Mouse (Mus musculus): ENCODE measurements at regions not wholly inside any gene's neighbourhood (a gene's known extent, or its start where the extent isn't known, plus 50 kb on each side); places are given as distances from the start of the nearest gene placed in this dataset.

GRCm38 (mm10) chr15:51071132-51071656 is 2813.5 kb upstream of the Gm7489 start:
- Histone ChIP-seq H3K79me2 (ENCODE audit: control insufficient read depth, insufficient read depth) (no peaks in the 10 kb centered on the region), H3K4me3 (ENCODE audit: insufficient read depth, poor library complexity, severe bottlenecking) (no peak overlapping the region), H3K79me3 (ENCODE audit: low read depth) (no peaks in the 10 kb centered on the region), H3K36me3 (ENCODE audit: control insufficient read depth, insufficient read depth) (no peaks in the 10 kb centered on the region), H3ac (ENCODE audit: control insufficient read depth, insufficient read length, low read depth) (no peak overlapping the region), H3K27me3 (ENCODE audit: control insufficient read depth, insufficient read depth, insufficient read length) (no peaks in the 10 kb centered on the region)
- no peak for TF ChIP-seq MYOG (IDR thresholded peaks at IDR 0.05; ENCODE audit: control insufficient read depth, extremely low read depth, insufficient read length)
- TF ChIP-seq USF1 (IDR thresholded peaks at IDR 0.05; ENCODE audit: low read depth): no peak
- no peak for TF ChIP-seq MAX (IDR thresholded peaks at IDR 0.05)

GRCm38 (mm10) chr15:51073678-51074077 is 2811.0 kb upstream of the Gm7489 start:
- no peaks in the 10 kb centered on the region for H3K27me3 ChIP-seq (ENCODE audit: control insufficient read depth, insufficient read depth, insufficient read length)
- H3ac ChIP-seq (ENCODE audit: control insufficient read depth, insufficient read length, low read depth): no peak overlapping the region
- H3K79me3 ChIP-seq (ENCODE audit: low read depth): no peaks in the 10 kb centered on the region
- TF ChIP-seq MYOG (IDR thresholded peaks at IDR 0.05; ENCODE audit: control insufficient read depth, extremely low read depth, insufficient read length): no peak
- TF ChIP-seq FOSL1 (IDR thresholded peaks at IDR 0.05; ENCODE audit: insufficient read depth, low read length, poor library complexity, severe bottlenecking): no peak
- TF ChIP-seq MYOD1 (IDR thresholded peaks at IDR 0.05; ENCODE audit: control insufficient read depth, insufficient read length, low read depth): no peak
- TF ChIP-seq CEBPB (IDR thresholded peaks at IDR 0.05; ENCODE audit: low read depth): no peak
- no peak for TF ChIP-seq CTCF (IDR thresholded peaks at IDR 0.05; ENCODE audit: control insufficient read depth, insufficient read depth, insufficient read length)
- no peak for TF ChIP-seq USF1 (IDR thresholded peaks at IDR 0.05; ENCODE audit: low read depth)
- no peak for TF ChIP-seq MAX (IDR thresholded peaks at IDR 0.05)
- H3K4me3 ChIP-seq (ENCODE audit: insufficient read depth, poor library complexity, severe bottlenecking): no peak overlapping the region
- no peaks in the 10 kb centered on the region for H3K36me3 ChIP-seq (ENCODE audit: control insufficient read depth, insufficient read depth)
- no peaks in the 10 kb centered on the region for H3K79me2 ChIP-seq (ENCODE audit: control insufficient read depth, insufficient read depth)

- H3K36me3 ChIP-seq (ENCODE audit: control insufficient read depth, insufficient read depth): no peaks in the 10 kb centered on the region
- TF ChIP-seq USF1 (IDR thresholded peaks at IDR 0.05; ENCODE audit: low read depth) (no peak), MYOD1 (IDR thresholded peaks at IDR 0.05; ENCODE audit: control insufficient read depth, insufficient read length, low read depth) (no peak), CTCF (IDR thresholded peaks at IDR 0.05; ENCODE audit: control insufficient read depth, insufficient read depth, insufficient read length) (no peak), MYOG (IDR thresholded peaks at IDR 0.05; ENCODE audit: control insufficient read depth, extremely low read depth, insufficient read length) (no peak), MAX (IDR thresholded peaks at IDR 0.05) (no peak), CEBPB (IDR thresholded peaks at IDR 0.05; ENCODE audit: low read depth) (no peak), FOSL1 (IDR thresholded peaks at IDR 0.05; ENCODE audit: insufficient read depth, low read length, poor library complexity, severe bottlenecking) (no peak)
- H3K79me3 ChIP-seq (ENCODE audit: low read depth): no peaks in the 10 kb centered on the region
- H3ac ChIP-seq (ENCODE audit: control insufficient read depth, insufficient read length, low read depth): no peak overlapping the region
- no peak overlapping the region for H3K4me3 ChIP-seq (ENCODE audit: insufficient read depth, poor library complexity, severe bottlenecking)
- H3K79me2 ChIP-seq (ENCODE audit: control insufficient read depth, insufficient read depth): no peaks in the 10 kb centered on the region
- no peaks in the 10 kb centered on the region for H3K27me3 ChIP-seq (ENCODE audit: control insufficient read depth, insufficient read depth, insufficient read length)
Observed at GRCm38 (mm10) chr15:51074196-51074595, 2810.5 kb upstream of the Gm7489 start.

- no peak overlapping the region for H3K4me3 ChIP-seq (ENCODE audit: insufficient read depth, poor library complexity, severe bottlenecking)
- no peaks in the 10 kb centered on the region for H3K36me3 ChIP-seq (ENCODE audit: control insufficient read depth, insufficient read depth)
- no peaks in the 10 kb centered on the region for H3K27me3 ChIP-seq (ENCODE audit: control insufficient read depth, insufficient read depth, insufficient read length)
- TF ChIP-seq MYOG (IDR thresholded peaks at IDR 0.05; ENCODE audit: control insufficient read depth, extremely low read depth, insufficient read length) (no peak), MYOD1 (IDR thresholded peaks at IDR 0.05; ENCODE audit: control insufficient read depth, insufficient read length, low read depth) (no peak), FOSL1 (IDR thresholded peaks at IDR 0.05; ENCODE audit: insufficient read depth, low read length, poor library complexity, severe bottlenecking) (no peak), CEBPB (IDR thresholded peaks at IDR 0.05; ENCODE audit: low read depth) (no peak), USF1 (IDR thresholded peaks at IDR 0.05; ENCODE audit: low read depth) (no peak), MAX (IDR thresholded peaks at IDR 0.05) (no peak)
- no peaks in the 10 kb centered on the region for H3K79me2 ChIP-seq (ENCODE audit: control insufficient read depth, insufficient read depth)
- no peak overlapping the region for H3ac ChIP-seq (ENCODE audit: control insufficient read depth, insufficient read length, low read depth)
- no peaks in the 10 kb centered on the region for H3K79me3 ChIP-seq (ENCODE audit: low read depth)
Observed at GRCm38 (mm10) chr15:51083677-51084322, 2800.9 kb upstream of the Gm7489 start.

GRCm38 (mm10) chr15:51092936-51093335 is 2791.8 kb upstream of the Gm7489 start:
- H3K36me3 ChIP-seq (ENCODE audit: control insufficient read depth, insufficient read depth): no peaks in the 10 kb centered on the region
- H3K27me3 ChIP-seq (ENCODE audit: control insufficient read depth, insufficient read depth, insufficient read length): no peaks in the 10 kb centered on the region
- no peak for TF ChIP-seq MYOD1 (IDR thresholded peaks at IDR 0.05; ENCODE audit: control insufficient read depth, insufficient read length, low read depth)
- no peak for TF ChIP-seq USF1 (IDR thresholded peaks at IDR 0.05; ENCODE audit: low read depth)
- TF ChIP-seq CEBPB (IDR thresholded peaks at IDR 0.05; ENCODE audit: low read depth): no peak
- no peak for TF ChIP-seq FOSL1 (IDR thresholded peaks at IDR 0.05; ENCODE audit: insufficient read depth, low read length, poor library complexity, severe bottlenecking)
- no peak for TF ChIP-seq MYOG (IDR thresholded peaks at IDR 0.05; ENCODE audit: control insufficient read depth, extremely low read depth, insufficient read length)
- no peak for TF ChIP-seq CTCF (IDR thresholded peaks at IDR 0.05; ENCODE audit: control insufficient read depth, insufficient read depth, insufficient read length)
- no peak for TF ChIP-seq MAX (IDR thresholded peaks at IDR 0.05)
- no peak overlapping the region for H3K4me3 ChIP-seq (ENCODE audit: insufficient read depth, poor library complexity, severe bottlenecking)
- H3K79me3 ChIP-seq (ENCODE audit: low read depth): no peaks in the 10 kb centered on the region
- no peak overlapping the region for H3ac ChIP-seq (ENCODE audit: control insufficient read depth, insufficient read length, low read depth)
- no peaks in the 10 kb centered on the region for H3K79me2 ChIP-seq (ENCODE audit: control insufficient read depth, insufficient read depth)

- Histone ChIP-seq H3ac (ENCODE audit: control insufficient read depth, insufficient read length, low read depth) (no peak overlapping the region), H3K79me3 (ENCODE audit: low read depth) (no peaks in the 10 kb centered on the region), H3K79me2 (ENCODE audit: control insufficient read depth, insufficient read depth) (no peaks in the 10 kb centered on the region), H3K27me3 (ENCODE audit: control insufficient read depth, insufficient read depth, insufficient read length) (no peaks in the 10 kb centered on the region), H3K36me3 (ENCODE audit: control insufficient read depth, insufficient read depth) (no peaks in the 10 kb centered on the region), H3K4me3 (ENCODE audit: insufficient read depth, poor library complexity, severe bottlenecking) (no peak overlapping the region)
- TF ChIP-seq FOSL1 (IDR thresholded peaks at IDR 0.05; ENCODE audit: insufficient read depth, low read length, poor library complexity, severe bottlenecking): no peak
- no peak for TF ChIP-seq CTCF (IDR thresholded peaks at IDR 0.05; ENCODE audit: control insufficient read depth, insufficient read depth, insufficient read length)
- no peak for TF ChIP-seq USF1 (IDR thresholded peaks at IDR 0.05; ENCODE audit: low read depth)
- TF ChIP-seq MYOD1 (IDR thresholded peaks at IDR 0.05; ENCODE audit: control insufficient read depth, insufficient read length, low read depth): no peak
- TF ChIP-seq MYOG (IDR thresholded peaks at IDR 0.05; ENCODE audit: control insufficient read depth, extremely low read depth, insufficient read length): no peak
- TF ChIP-seq MAX (IDR thresholded peaks at IDR 0.05): no peak
- TF ChIP-seq CEBPB (IDR thresholded peaks at IDR 0.05; ENCODE audit: low read depth): no peak
Observed at GRCm38 (mm10) chr15:51103948-51104347, 2780.8 kb upstream of the Gm7489 start.
